Mouse (Mus musculus): ENCODE results near the gene Thpo.

DNA sequence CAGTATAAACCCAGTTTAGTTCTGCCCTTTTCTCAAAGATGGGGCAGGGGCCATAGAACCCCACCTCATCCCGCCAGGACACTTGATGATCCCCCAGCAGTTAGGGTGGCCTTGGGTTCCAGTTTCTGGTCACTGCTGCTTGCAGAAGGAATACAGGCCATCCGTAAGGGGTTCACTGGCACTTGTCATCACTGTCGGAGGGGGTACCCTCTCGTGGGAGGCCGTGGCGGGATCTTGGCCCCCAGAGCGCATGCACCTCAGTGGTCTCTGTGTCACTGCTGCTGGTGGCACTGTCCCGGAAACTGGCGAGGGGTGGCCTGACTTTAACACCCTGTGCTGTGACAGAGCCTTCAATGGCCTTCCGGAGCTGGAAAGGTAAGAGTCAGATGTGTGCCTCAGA lies 31.2 kb downstream of the Thpo start:
- no peak for TF ChIP-seq CTCF (IDR thresholded peaks at IDR 0.05; ENCODE audit: low read depth)
- no peak for TF ChIP-seq EP300 (IDR thresholded peaks at IDR 0.05; ENCODE audit: low read depth)

Measured in liver, embryonic 14.5 days (tissue).